Mouse (Mus musculus): ENCODE results near the gene Trmt2a. TPM values are rescaled to one million over a fixed set of nuclear protein-coding genes. Genes with fewer than 3 reads are reported as not detected.
A peak's percentile ranks its signal among the peaks of the same experiment; 100 is the strongest.

Trmt2a gene
- polyA plus RNA-seq, 1 experiment: 39.4 TPM

DNA sequence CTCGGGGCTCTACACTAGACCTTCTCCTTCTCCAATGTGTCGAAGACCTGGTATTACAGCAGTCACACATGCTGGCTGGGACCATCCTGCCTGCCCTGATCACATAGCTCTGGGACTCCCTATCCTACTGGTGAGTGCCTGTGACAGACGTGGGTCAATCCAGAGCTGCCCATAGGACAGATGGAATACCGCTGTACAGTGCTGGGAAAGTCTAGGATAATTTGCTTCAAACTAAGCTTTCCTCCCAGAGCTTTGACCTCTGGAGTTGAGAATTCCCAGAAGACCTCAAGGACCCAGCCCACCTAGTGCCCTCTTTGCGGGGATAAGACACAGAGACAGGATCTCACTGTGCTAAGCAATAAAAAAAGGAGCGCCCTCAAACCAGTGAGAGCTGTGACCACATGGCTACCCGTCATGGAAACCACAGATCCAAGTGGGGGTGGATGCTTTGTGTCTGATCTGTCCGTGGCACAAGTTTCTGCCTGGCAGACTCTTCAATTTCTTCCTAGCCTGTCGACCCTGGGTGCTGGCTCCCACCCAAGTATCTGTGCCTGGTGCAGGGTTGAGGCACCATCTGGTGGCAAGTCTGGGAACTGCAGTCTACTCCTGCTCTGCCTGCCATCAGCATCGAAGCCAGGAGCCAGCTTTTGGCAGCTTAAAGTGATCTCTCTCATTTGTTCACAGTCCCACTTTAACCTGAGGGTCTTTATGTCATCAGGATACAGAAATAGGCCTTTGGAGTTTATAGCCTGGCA is 36.9 kb upstream of the Trmt2a start:
- Histone ChIP-seq H3K27ac (ENCODE audit: insufficient read depth, low read depth, low read length) (no peak overlapping the region), H3K27me3 (replicated peaks; ENCODE audit: control insufficient read depth, insufficient read depth, low read length) (no peaks in the 10 kb centered on the region), H3K36me3 (ENCODE audit: control insufficient read depth, insufficient read depth, low read length) (no peaks in the 10 kb centered on the region), H3K4me1 (ENCODE audit: control insufficient read depth, insufficient read depth, low read length) (no peaks in the 10 kb centered on the region), H3K4me3 (ENCODE audit: insufficient read depth, low read depth, low read length) (no peak overlapping the region)
- TF ChIP-seq CTCF (conservative IDR thresholded peaks at IDR 0.05; ENCODE audit: insufficient read depth, insufficient read length, low read depth, low read length) (peak; percentile 95), POLR2A (IDR thresholded peaks at IDR 0.05; ENCODE audit: low read depth, low read length) (no peak)
- WGBS: 43% methylated on average over 10 of the region's 10 CpGs
- peak; percentile 81 for DNase-seq

DNA sequence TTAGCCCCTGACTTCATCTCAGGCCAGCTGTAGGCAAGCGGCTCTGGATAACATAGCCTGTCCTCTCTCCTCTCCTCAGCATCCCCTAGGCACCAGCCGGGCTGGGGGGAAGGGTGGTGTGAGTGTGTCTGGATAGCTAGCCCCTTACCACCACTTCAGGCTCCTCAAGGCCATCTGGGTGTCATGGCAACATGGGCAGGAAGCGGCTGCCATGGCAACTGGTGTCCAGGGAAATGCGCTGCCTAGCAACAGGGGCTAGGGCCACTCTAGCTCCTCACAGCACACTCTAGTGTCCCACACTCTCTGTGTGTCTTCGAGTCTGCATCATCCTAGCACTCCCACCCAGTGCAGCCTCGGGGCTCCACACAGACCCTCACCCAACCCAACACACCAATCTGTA is 34.8 kb upstream of the Trmt2a start:
- no peak for DNase-seq
- no peaks in the 10 kb centered on the region for H3K36me3 ChIP-seq (ENCODE audit: control insufficient read depth, insufficient read depth, low read length)
- no peak overlapping the region for H3K4me3 ChIP-seq (ENCODE audit: insufficient read depth, low read depth, low read length)
- H3K27ac ChIP-seq (ENCODE audit: insufficient read depth, low read depth, low read length): no peak overlapping the region
- no peaks in the 10 kb centered on the region for H3K27me3 ChIP-seq (replicated peaks; ENCODE audit: control insufficient read depth, insufficient read depth, low read length)
- TF ChIP-seq CTCF (conservative IDR thresholded peaks at IDR 0.05; ENCODE audit: insufficient read depth, insufficient read length, low read depth, low read length): no peak
- TF ChIP-seq POLR2A (IDR thresholded peaks at IDR 0.05; ENCODE audit: low read depth, low read length): no peak
- WGBS: 48% methylated on average over 6 of the region's 6 CpGs
- no peaks in the 10 kb centered on the region for H3K4me1 ChIP-seq (ENCODE audit: control insufficient read depth, insufficient read depth, low read length)

DNA sequence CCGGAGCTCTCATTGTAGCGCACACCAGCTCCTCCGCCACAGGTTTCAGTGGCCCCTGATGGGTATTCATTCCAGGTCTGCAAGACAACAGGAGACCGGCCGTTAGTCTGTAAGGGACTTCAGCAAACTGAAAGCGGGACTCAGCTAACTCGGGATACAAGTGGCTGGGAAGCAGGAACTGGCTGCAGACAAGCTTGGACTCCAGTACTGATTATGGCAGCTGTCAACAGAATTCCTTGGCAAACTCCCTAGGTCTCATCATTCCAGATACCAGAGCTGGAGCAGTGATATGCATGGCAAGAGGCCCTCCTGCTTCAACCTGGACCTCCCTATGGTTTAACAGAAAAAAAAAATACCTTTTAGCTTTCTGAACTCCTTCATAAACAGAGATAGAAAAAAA is 33.6 kb upstream of the Trmt2a start:
- WGBS: 82% methylated on average over 7 of the region's 7 CpGs
- TF ChIP-seq POLR2A (IDR thresholded peaks at IDR 0.05; ENCODE audit: low read depth, low read length): no peak
- no peak overlapping the region for H3K27ac ChIP-seq (ENCODE audit: insufficient read depth, low read depth, low read length)
- no peak for DNase-seq
- H3K4me3 ChIP-seq (ENCODE audit: insufficient read depth, low read depth, low read length): no peak overlapping the region
- H3K36me3 ChIP-seq (ENCODE audit: control insufficient read depth, insufficient read depth, low read length): no peaks in the 10 kb centered on the region
- no peaks in the 10 kb centered on the region for H3K4me1 ChIP-seq (ENCODE audit: control insufficient read depth, insufficient read depth, low read length)
- H3K27me3 ChIP-seq (replicated peaks; ENCODE audit: control insufficient read depth, insufficient read depth, low read length): no peaks in the 10 kb centered on the region

DNA sequence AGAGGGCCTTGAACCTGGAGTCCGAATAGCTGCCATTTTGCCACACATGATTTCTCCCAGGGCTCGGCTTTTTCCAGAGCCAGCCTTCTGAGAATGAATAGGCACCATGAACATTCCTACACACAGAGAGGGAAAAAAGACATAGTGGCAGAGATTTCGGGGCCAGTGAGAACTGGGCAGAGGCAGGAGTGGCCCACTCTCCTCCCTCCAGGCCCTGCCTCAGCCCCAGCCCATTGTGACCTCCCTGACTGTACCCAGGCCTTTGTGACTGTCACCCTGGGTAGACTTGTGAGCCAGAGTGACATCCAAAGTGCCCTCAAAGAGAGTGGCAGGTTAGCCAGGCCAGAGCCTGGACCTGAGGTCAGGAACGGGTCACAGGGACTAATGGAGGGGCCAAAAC is 30.9 kb upstream of the Trmt2a start, which contains the start of gene Ccdc188:
Ccdc188 (plus strand) TSS at position 301 of the 400 bp plus-strand sequence.
- TF ChIP-seq CTCF (conservative IDR thresholded peaks at IDR 0.05; ENCODE audit: insufficient read depth, insufficient read length, low read depth, low read length): no peak
- no peak for TF ChIP-seq POLR2A (IDR thresholded peaks at IDR 0.05; ENCODE audit: low read depth, low read length)
- H3K4me3 ChIP-seq (ENCODE audit: insufficient read depth, low read depth, low read length): no peak within 1 kb of the TSS
- no peaks in the 10 kb centered on the region for H3K4me1 ChIP-seq (ENCODE audit: control insufficient read depth, insufficient read depth, low read length)
- no peak within 1 kb of the TSS for H3K27ac ChIP-seq (ENCODE audit: insufficient read depth, low read depth, low read length)
- DNase-seq: no peak
- no peaks in the 10 kb centered on the region for H3K36me3 ChIP-seq (ENCODE audit: control insufficient read depth, insufficient read depth, low read length)
- no peaks in the 10 kb centered on the region for H3K27me3 ChIP-seq (replicated peaks; ENCODE audit: control insufficient read depth, insufficient read depth, low read length)
- WGBS: 89% methylated on average over 4 of the region's 4 CpGs

DNA sequence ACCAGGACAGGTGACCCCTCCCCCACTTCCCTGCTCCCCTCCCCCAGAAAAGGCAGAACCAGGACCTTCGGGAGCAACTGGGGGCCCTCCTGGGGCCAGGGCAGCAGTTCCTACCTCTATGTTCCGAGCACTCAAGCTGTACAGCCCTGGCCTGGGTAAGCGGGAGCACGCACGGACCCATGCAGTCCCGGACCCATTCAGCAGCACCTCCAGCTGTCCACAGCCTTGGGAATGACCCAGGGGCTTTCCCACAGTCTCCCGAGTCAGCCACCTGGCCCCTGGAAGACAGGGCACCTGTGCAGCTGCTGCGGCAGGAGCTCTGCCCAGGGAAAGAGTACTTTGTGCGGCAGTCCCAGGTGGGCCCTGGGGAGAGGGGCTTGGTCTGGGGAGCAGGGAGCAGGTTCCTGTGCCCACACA is 29.9 kb upstream of the Trmt2a start:
- no peak for TF ChIP-seq CTCF (conservative IDR thresholded peaks at IDR 0.05; ENCODE audit: insufficient read depth, insufficient read length, low read depth, low read length)
- WGBS: 80% methylated on average over 9 of the region's 9 CpGs
- H3K4me1 ChIP-seq (ENCODE audit: control insufficient read depth, insufficient read depth, low read length): no peaks in the 10 kb centered on the region
- no peak overlapping the region for H3K4me3 ChIP-seq (ENCODE audit: insufficient read depth, low read depth, low read length)
- H3K27me3 ChIP-seq (replicated peaks; ENCODE audit: control insufficient read depth, insufficient read depth, low read length): no peaks in the 10 kb centered on the region
- no peaks in the 10 kb centered on the region for H3K36me3 ChIP-seq (ENCODE audit: control insufficient read depth, insufficient read depth, low read length)
- H3K27ac ChIP-seq (ENCODE audit: insufficient read depth, low read depth, low read length): no peak overlapping the region
- no peak for DNase-seq

DNA sequence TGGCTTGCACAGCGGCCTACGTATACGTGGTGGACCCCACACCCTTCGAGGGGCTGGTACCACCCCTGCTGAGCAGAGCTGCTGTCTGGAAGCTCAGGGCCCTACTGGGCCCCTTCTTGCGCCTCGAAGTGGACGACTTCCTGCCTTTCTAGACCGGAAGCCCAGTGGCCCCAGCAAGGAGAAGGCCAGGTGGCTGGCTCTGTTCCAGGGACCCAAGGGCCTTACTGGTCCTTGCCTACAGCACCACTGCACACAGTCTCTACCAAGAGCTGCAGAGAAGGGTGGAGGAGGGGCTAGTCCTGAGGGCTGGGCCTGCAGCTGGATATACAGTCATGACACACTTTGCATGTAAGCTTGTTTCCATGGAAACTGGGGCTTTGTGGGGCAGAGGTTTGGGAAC is 28.5 kb upstream of the Trmt2a start:
- 54% methylated on average over 8 of the region's 8 CpGs for WGBS
- DNase-seq: peak; percentile 24

DNA sequence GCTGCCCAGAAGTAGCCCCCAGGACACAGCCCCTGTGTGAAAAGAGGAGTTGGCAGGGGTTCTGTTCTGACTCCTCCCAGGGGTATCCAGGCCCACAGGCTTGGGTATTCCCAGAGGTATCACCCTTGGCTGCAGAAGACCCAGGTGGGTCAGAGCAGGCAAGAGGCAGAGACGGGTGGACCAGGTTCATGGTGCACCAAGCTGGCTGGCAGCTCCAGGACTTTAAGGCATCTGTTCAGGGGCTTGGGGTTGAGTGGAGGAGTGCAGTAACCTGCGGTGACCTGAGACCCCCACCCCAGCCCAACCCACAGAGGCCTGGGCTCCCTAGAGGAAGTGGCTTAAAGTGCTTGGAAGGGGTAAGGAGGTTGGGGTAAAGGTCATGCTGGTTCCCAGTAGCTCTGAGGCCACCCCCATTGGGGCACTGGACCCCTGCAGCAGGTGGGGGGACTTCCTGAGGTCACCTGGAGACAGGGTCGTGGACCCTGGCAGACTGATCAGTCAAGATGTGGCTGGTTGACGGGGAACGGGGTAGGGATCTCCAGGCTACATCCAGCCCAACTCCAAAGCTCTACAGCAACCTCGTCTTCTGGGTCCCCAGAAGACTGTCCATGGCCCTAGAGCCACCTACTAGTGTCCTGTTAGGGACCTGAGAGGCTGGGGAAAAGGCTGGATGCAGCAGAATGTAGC is 27.5 kb upstream of the Trmt2a start:
- H3K36me3 ChIP-seq (ENCODE audit: control insufficient read depth, insufficient read depth, low read length): no peaks in the 10 kb centered on the region
- 92% methylated on average over 6 of the region's 6 CpGs for WGBS
- TF ChIP-seq CTCF (conservative IDR thresholded peaks at IDR 0.05; ENCODE audit: insufficient read depth, insufficient read length, low read depth, low read length) (no peak), POLR2A (IDR thresholded peaks at IDR 0.05; ENCODE audit: low read depth, low read length) (no peak)
- H3K4me3 ChIP-seq (ENCODE audit: insufficient read depth, low read depth, low read length): no peak overlapping the region
- H3K4me1 ChIP-seq (ENCODE audit: control insufficient read depth, insufficient read depth, low read length): no peaks in the 10 kb centered on the region
- no peak for DNase-seq
- no peak overlapping the region for H3K27ac ChIP-seq (ENCODE audit: insufficient read depth, low read depth, low read length)
- H3K27me3 ChIP-seq (replicated peaks; ENCODE audit: control insufficient read depth, insufficient read depth, low read length): no peaks in the 10 kb centered on the region

More for the DNA sequence above, 28.5 kb upstream of the Trmt2a start:
- H3K4me1 ChIP-seq (ENCODE audit: control insufficient read depth, insufficient read depth, low read length): no peaks in the 10 kb centered on the region
- no peak overlapping the region for H3K4me3 ChIP-seq (ENCODE audit: insufficient read depth, low read depth, low read length)
- no peak overlapping the region for H3K27ac ChIP-seq (ENCODE audit: insufficient read depth, low read depth, low read length)
- TF ChIP-seq POLR2A (IDR thresholded peaks at IDR 0.05; ENCODE audit: low read depth, low read length) (no peak), CTCF (conservative IDR thresholded peaks at IDR 0.05; ENCODE audit: insufficient read depth, insufficient read length, low read depth, low read length) (no peak)
- H3K36me3 ChIP-seq (ENCODE audit: control insufficient read depth, insufficient read depth, low read length): no peaks in the 10 kb centered on the region
- no peaks in the 10 kb centered on the region for H3K27me3 ChIP-seq (replicated peaks; ENCODE audit: control insufficient read depth, insufficient read depth, low read length)
